Mouse (Mus musculus): ENCODE results near the gene Gm10260.

GRCm38 (mm10) chr13:97757033-97757432 lies 3.4 kb downstream of the Gm10260 start:
- no peak for TF ChIP-seq TAL1 (IDR thresholded peaks at IDR 0.05; ENCODE audit: low read length)
- TF ChIP-seq GATA1 (IDR thresholded peaks at IDR 0.05; ENCODE audit: low read length): no peak
